Mouse (Mus musculus) cerebellum, postnatal 25 days (tissue): ENCODE data around the gene Poc1b.
"Not testable (repeated sequence)": the region's sequence is repeated elsewhere in the genome, so short reads cannot be mapped to it uniquely, and the experiment has no call there.

ENCODE experiments used
- DNase-seq, 2 experiments: peaks; one replicate each; pipeline ENCODE4 v3.0.0; 2021; ENCODE audit warnings: mixed read lengths in 2 of 2

Poc1b gene

DNA sequence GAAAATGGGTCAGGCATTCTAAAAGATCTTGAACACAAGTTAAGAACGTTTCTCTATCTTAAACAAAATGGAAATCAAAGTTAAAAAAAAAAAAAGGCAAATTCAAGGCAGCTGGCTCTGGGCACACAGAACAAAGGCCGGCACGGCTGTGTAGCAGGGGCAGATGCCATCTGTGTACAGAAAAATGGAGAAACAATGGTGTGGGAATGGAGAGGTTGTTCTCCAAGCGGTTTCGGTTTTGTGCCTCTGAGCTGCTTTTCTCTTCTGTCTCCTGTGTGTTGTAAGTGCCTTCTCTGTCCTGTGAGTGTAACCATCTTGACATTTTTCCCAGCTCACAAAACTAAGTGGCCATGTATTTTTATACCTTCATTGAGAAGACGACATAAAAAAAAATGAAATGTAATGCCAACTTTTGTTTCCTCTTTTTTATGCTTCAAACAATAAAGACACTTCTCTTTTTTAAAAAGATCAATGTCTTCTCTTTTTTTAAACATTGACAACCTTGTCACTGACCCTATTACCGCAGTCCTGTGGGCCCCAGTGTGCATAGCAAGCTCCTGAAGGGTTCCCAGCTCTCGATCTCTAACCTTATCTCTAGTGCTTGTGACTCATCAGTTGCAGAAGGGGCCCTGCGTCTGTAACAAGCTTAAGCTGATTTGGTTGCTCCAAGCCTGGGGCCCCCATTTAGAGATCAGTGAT lies 90.9 kb downstream of the Poc1b start:
- DNase-seq, result no peak

DNA sequence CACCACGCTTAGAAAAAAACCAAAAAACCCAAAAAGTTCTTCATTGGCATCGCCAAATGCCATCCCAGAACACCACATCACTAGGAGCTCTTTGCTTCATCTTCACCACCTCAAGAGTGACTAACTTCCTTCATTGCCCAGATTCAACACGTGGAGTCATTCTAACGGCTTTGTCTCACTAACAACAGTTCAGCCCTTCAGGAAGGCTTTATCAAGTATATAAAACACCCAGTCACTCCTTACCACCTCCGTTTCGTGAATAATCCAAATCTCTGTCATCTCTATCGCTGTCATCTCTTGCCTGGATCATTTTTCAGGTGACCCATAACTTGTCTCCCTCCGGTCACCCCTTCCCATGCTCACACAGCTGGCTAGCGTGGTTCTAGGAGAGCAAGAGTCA lies 92.1 kb downstream of the Poc1b start:
- no peak for DNase-seq

DNA sequence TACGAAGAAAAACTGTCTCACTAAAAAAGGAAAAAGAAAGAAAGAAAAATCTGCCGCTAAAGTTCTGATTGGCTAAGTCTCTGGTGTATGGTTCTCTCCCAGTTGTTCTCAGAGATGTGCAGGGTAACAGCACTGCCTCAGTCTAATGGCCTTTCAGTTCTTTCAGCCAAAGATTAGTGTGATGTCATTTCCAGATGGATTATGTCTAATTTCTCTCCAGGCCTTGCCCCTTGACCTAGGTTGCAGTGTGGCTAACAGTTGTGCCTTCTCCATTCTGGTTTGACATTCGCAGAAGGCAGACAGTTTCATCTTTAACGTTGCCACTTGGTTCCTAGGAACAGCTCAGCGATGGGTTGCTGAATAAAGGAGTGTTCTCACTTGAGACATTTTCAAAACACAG lies 94.1 kb downstream of the Poc1b start:
- DNase-seq, result no peak

DNA sequence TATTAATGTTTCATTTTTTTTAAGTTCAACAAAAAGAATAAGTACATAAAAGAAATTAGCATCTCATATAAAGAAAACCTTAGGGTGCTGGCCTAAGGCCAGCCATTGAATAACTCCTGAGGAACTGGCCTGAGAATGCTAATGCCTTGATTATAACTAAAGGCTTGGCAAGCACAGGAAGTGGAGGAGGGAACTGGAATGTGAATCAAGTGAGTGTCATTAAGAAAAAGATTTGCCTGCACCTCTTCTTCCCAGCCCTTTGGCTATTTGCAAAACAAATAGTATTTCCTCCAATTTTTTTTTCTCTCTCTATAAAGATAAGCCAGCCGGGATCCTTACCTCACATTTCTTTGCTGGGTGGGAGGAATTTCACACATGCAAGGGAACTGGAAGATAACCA lies 95.0 kb downstream of the Poc1b start:
- DNase-seq, result no peak

DNA sequence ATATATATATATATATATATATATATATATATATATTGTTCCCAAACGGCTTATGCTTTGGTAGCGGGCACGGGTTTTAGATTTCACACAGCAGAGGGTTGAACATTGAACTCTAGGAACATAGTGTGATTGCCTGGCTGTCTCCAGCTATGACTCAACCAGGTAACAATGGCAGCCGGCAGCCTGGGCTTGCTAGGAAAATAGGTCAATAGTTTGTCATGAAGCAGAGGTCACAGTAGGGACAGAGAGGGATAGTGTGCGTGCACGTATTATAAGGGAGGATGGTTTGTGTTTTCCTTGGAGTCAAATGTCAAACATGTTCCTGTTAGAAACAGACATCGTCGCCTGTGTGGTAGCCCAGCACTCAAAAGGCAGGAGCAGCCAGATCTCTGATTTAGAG lies 95.5 kb downstream of the Poc1b start:
- no peak for DNase-seq

DNA sequence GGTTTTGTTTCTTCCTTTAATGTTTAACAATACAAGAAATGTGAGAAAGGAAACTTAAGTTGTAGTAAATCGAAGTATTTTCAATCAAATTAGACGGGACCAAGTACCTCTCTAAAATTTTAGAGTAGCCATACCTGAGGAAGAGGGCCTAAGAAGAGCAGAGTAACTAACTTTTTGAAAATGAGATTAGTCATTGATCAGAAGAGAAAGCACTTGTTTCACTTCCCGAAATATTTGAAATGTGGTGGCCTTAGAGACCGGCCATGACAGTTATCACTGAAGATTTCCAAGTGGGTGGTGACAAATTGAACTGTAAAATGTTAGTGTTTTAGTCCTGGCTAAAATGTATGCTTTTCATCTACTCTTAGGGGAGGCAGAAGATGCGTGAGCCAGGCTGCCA lies 96.3 kb downstream of the Poc1b start:
- DNase-seq, result no peak

DNA sequence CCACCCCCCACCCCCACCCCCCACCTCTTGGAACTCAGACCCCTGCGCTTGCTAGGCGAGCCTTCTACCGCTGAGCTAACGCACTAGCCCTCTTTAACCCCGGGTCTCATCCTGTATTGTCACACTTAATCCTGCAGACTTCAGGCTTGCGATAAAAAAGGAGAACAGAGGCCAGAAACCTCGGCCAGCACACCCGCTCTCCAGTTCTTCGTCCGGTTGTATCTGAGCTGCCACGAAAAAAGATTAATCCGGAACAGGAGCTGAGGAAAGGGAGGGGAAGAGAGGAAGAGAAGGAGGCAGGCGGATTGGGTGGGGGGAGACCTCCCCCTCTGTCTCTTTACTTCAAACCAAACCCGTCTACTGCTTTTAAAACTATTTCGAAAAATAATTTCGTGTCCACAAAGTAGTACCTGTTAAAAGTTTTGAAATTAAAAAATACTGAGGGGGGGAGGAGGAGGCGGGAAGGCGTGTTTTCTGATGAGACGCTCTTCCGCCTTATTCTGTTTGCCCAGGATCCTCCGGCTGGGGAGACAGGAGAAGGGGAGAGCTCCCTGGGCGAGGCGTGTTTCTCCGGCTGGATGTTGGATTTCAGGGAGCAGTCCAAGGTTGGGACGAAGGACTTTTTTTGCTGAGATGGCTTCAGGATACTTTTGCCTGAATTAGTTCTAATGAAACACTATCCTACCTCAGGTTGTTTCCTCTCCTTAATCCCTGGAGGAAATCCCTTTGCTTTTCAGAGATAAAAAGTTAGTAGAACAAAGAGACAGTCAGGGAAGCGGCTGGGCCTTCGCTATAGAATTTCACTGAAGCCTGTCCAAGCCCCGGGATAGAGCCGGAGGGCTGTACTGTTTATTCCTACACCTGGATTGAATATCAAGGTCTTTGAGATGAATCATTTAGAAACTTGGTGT lies 97.0 kb downstream of the Poc1b start:
- DNase-seq, result peak in 1 of 2 experiments; percentile 19

DNA sequence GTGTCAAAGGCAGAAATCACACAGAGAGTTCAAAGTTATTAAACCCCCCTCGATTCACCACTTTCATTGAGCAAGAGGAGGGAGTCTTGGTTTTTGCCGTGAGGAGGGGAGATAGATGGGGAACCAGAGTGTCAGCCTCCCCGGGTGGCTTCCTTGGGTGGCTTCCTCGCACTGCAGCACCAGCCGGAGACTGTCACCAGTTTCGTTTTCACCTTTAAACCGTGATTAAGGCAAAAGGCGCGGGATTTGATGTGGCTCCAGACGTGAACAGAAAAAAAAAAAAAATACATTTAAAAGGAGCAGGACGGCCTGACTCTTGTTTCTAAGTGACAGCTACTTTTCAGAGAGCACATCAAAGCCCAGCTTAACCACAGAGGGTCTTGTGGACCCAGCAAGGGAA lies 97.7 kb downstream of the Poc1b start:
- no peak for DNase-seq

DNA sequence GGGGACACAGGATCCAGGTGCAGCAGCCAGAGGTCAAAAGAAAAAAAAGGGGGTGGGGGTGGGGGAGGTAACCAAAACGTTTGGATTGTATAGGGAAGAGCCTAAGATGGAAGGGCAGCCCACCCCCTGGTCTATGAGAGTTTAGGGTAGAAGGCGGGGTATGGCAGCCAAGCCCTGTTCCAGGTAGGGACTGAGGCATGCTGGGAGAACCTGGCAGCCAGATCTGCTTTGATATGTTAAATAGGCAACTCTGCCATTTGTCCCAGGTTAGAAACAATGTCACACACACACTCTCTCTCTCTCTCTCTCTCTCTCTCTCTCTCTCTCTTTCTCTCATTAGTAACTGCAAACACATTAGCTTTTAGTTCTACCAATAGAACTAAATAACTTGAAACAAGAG lies 100.3 kb downstream of the Poc1b start:
- no peak for DNase-seq

DNA sequence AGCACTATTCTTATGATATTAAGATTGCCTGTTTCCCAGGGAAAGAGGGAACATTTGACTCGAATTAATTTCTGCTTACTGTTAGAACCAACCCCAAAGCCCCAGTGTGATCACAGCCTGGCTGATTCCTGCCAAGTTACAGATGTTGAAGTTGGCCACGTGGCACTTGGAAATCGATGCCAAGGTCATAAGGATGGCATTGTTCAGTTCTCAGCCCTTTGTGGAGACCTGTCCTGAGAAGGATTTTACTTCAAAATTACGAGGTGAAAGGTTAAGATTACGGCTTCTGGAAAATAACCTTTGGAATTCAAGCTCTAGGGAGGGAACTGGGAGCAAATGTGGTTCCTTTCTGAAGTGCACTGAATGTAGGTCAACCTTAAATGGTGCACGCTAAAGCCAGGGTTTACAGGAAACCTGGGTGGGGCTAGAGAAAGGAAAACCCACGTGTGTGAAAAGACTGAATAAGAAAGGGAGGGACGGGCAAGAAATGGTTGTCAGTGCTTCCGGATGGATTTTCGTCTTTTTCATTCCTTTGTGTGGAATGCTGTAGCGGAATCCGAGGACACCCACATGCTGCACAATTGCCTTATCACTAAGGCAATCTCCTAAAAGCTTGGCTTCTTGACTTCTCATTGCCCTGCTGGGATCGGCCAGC lies 102.4 kb downstream of the Poc1b start:
- no peak for DNase-seq

DNA sequence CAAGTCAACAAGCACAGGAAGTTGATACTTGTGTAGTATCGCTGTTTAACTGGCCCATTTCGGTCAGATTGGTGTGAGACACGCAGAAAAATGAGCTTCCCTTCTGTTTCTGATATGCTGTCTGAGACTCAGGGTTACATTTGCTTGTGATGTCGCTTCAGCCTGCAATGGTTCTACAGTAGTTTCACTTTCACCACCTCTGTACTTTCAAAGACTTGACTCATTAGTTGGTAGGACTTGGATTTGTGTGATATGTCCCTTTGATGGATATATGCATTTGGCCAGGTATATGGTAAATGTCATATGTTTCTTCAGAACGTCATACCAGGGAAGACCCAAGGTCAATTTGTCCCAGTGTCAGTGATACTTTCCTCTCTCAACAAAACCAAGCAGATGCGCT lies 104.2 kb downstream of the Poc1b start:
- no peak for DNase-seq

DNA sequence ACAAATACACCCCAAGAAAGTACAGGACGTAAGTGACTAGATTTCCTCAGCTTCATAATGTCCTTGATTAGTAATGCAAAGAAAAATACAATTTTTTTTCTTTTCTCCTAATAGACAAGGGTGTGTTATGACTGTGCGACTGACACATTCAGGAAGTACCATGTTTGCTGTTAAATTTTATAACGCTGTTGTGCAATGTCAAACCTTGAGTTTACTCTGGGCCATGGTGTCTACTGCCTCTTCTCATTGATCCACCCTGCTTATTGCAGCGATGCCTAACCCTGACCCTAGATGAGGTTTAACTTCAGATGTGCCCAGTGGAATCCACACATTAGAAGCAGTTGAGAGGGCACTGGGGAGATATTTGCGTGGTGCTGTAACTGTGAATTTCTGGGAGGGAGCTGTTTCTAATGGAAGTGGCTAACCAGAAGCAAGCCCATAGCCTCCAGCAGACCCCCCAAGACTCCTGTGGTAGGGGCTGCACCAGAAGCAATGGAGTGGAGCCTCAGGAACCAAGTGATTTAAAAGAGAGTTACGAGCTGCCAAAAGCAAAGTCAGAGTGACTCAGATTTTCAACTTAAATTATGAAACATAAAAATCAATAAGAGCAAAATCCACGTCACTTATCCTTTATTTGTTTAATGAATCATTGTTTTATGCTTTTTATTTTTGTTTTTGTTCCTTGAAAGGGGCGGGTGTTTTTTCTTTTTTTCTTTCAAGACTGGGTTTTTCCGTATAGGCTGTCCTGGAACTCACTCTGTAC lies 104.8 kb downstream of the Poc1b start:
- DNase-seq, result no peak

DNA sequence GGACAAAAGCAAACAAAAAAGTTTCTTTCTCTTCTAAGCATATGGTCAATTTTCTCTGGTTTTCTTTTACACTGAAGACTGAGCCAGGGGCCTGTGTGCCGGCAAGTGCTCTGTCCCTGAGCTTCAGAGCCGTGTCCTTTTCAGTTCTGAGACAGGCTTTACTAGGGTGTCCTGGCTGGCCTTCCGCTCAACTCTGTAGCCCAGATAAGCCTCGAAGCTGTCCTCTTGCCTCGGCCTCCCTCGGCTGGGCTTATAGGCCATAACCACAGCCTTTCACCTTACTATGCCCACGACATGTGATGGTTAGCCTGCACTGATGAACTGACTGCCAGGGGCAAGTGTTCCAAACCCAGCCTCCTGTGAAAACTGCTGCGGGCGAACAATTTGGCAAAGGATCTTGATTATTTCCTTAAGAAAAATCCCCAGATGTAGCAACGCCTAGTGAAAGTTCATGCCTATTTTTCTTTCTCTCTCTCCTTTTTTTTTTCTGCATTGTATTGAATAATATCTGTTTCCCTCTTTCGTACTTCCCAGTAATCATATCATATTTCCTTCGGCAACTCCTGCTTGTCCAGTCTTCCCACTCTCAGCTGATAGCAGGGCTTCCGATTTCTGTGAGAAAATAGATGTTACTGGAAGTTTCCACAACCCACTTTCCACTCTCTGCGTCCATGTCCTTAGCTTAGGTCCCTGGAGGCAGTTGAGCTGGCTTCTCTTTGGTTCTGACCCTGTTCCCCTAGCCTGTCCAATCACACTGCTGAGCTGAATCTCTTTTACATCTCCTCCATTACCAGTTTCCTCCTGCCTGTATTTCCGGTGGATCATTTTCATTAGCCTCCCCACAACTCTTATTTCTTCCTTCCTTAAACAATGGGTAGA lies 107.8 kb downstream of the Poc1b start:
- no peak for DNase-seq

DNA sequence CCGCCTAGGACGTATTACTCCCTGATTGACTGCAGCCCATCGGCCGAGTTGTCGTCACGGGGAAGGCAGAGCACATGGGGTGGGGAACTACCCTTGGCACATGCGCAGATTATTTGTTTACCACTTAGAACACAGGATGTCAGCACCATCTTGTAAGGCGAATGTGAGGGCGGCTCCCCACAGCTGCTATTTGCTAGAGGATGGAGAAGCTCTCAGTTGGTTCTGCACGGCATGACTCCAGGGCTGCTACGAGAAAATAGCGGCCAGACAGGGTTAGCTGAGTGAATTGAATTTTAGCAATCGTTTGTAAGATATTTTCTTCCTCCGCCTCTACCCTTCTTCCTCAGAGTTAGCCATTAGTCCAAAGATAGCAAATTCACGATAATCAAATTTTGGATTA lies 109.7 kb downstream of the Poc1b start:
- DNase-seq, result not testable (repeated sequence)

DNA sequence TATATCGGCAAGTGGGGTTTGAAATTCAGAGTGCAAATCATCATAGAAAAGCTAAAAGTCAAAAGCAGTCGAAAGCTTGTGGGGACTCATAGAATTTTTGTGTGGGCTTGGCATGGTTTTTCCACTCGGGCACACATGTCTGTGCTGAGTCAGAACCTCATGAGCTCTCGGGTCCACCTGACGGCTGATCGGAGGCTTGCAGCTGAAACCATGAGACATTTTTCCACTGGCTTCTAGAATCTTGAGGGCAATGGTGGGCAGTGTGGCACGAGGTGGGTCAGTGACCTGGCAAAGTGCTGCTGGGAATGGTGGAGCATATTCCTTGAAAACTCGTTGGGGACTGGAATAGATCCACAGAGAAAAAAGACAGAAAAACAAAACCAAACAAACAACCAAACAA lies 114.7 kb downstream of the Poc1b start:
- no peak for DNase-seq

DNA sequence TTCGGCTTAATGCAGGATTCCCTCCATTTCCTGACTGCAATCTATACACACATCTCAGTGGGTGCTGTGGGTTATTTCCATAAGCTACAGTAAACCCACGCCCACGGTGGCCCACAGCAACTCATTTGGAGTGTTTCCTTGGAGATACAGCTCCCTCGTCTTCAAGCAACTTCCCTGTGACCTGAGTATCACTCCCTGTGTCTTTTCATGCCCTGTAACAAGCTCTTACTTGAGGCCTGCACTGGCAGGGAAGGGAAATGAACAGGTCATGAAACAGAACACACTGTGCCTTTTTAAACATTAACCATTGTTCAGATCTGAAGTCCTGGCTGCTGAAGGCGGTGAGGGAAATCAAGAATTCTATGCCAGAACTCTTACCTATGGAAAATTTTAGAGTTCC lies 115.9 kb downstream of the Poc1b start:
- DNase-seq, result no peak

DNA sequence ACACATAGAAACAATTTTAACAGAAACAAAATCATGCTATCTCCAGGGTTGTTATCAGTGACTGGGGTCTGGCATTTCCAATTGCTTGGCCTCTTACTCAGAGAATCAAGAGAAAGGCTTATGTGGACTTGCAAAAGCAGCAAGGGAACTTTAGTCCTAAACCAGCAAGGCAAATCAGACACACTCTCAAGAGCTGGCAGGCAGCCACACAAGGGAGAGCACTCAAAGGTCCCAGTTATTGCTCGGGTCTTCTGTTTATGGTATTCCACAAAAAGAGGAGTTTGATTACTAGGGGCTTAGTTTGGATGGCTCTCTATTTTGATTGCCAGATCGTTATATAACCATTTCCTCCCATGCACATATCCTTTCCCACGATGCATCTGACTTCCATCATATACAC lies 117.4 kb downstream of the Poc1b start:
- DNase-seq, result no peak

DNA sequence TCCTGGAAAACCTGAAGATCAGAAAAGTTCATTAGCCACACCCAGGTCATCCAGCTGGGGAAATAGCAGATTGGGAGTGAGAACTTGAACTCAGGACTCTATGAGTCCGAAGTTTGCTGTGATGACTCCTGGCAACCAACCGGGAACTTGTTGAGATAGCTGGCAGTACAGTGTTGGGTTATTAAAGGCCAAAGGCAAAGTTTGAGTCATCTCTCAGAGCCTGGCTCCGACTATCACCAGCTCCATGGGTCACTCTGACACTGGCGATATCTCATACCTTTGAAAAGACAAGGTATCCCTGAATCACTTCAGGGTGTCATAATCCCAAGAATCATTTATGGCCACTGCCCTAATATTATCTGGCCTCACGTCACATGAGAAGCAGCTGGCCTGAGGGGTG lies 119.9 kb downstream of the Poc1b start:
- DNase-seq, result no peak

DNA sequence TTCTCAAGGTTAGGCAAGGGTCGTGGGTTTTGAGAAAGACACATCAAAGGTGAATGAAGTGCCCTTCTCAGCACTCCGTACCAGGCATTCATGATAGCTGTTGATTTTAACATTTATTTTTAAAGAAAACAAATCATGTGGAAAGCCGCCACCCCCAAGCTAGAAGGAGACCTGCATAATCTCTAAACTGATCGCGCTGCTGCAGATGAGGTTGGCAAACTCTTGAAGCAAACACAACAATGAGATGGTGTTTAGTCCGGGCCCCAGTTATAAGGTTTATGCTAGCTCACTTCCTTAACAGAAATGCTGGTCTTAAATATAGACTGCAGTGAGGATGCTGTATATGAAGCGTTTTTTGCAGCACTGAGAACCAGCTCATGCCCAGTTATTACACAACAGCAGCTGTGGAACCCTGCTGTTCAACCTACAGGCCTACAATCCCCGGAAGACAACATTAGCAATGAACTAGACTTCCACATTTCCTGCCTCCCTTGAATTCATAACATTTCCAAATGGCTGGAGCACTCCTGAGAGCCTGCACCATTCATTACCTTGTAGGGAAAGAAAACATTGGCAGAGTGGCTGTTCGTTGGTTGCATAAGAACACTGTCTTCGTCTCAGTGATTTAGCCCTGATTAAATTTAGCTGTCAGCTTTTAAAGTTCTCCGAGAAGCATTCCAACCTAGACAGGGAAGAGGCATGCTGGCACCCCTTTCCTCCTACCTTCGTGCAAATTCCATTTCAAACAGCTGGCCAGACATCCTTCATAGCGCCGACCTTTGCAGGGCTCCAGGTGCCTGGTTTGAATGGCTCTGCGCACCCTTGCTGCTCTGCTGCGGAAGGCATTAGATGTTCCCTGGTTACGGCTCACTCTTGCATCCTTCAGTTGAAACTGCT lies 121.4 kb downstream of the Poc1b start:
- DNase-seq, result no peak

DNA sequence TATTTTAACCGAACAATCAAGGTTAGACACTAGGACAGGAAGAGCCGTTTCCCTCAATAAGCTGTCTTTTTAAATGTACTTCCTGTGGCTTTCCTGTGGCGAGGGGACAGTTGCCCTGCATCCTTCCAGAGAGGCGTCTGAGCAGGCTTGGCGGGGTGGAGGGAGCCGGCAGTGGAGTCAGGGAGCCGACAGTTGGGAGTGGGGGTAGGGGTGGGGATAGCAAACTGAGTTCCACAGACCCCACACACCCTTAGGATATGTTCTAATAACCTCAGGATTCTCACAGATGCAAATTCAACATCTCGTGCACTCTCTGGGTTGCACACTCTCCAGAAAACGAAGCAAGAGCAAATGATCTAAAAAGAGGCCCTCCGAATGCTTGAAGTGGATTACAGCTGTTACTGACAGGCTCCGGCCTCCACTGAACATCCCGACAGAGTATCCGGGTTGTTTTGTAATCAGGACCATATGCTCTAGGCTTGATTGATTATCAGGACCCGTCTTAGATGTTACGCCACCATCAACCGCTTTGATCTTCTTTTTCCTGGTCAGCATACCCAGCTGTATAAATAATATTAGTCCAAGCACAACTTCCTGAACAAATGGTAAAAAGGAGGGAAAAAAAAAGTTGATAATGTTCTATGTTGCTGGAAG lies 122.3 kb downstream of the Poc1b start:
- no peak for DNase-seq
